Mouse (Mus musculus) erythroblast, embryonic 14.5 days (primary cell): ENCODE results near the gene Nlrp6. TPM values are rescaled to one million over a fixed set of nuclear protein-coding genes. Genes with fewer than 3 reads are reported as not detected.

Experiments used
- H3K27me3 ChIP-seq: 2 replicates; pipeline ENCODE4 v1.6.1; 2012; ENCODE audit warnings: inconsistent platforms; ENCODE audit not compliant: control insufficient read depth
- H3K36me3 ChIP-seq: 2 replicates; pipeline ENCODE4 v1.6.1; 2012; ENCODE audit warnings: mild to moderate bottlenecking, inconsistent platforms; ENCODE audit not compliant: control insufficient read depth
- H3K4me1 ChIP-seq: 2 replicates; pipeline ENCODE4 v1.6.1; 2012; ENCODE audit warnings: inconsistent platforms; ENCODE audit not compliant: control insufficient read depth
- H3K4me3 ChIP-seq: replicated peaks from 2 replicates; pipeline ENCODE3; 2012; ENCODE audit warnings: moderate library complexity, mild to moderate bottlenecking, inconsistent platforms
- H3K9me3 ChIP-seq: 2 replicates; pipeline ENCODE4 v1.6.1; 2012; ENCODE audit warnings: low read length, inconsistent platforms, mixed read lengths; ENCODE audit not compliant: control insufficient read depth
- GATA1 ChIP-seq: IDR thresholded peaks from 2 replicates; pipeline ENCODE4 v1.6.1; 2012; ENCODE audit warnings: low read length, inconsistent platforms, mixed read lengths
- TAL1 ChIP-seq: IDR thresholded peaks from 3 replicates; pipeline ENCODE4 v1.6.1; 2012; ENCODE audit warnings: low read length, inconsistent platforms, mixed read lengths
- polyA plus RNA-seq: library from polyadenylated mRNA; stranded (reverse); fragments of >175 nt; gene quantifications from 2 replicates; pipeline ENCODE4 v1.2.3, GENCODE M21; 2012

The Nlrp6 gene
- polyA plus RNA-seq, 1 experiment, result not detected

GRCm38 (mm10) chr7:140951765-140952164 is 31.1 kb downstream of the Nlrp6 start:
- TF ChIP-seq GATA1 (no peak), TAL1 (no peak)
- no peaks in the 10 kb centered on the region for H3K9me3 ChIP-seq

GRCm38 (mm10) chr7:140952441-140952840 is 31.7 kb downstream of the Nlrp6 start:
- TF ChIP-seq GATA1 (no peak), TAL1 (no peak)
- H3K27me3 ChIP-seq, result no peaks in the 10 kb centered on the region
- no peaks in the 10 kb centered on the region for H3K9me3 ChIP-seq
- peaks cover 26% of the 10 kb centered on the region; the same call in 1 of the 2 replicates for H3K36me3 ChIP-seq
- peaks cover 19% of the 10 kb centered on the region for H3K4me1 ChIP-seq
- H3K4me3 ChIP-seq, result no peak overlapping the region

More at GRCm38 (mm10) chr7:140951765-140952164, 31.1 kb downstream of the Nlrp6 start:
- H3K36me3 ChIP-seq, result peaks cover 29% of the 10 kb centered on the region; the same call in 1 of the 2 replicates
- no peak overlapping the region for H3K4me3 ChIP-seq
- no peaks in the 10 kb centered on the region for H3K27me3 ChIP-seq
- peaks cover 19% of the 10 kb centered on the region for H3K4me1 ChIP-seq

- H3K4me3 ChIP-seq, result no peak overlapping the region
- peaks cover 19% of the 10 kb centered on the region for H3K4me1 ChIP-seq
- no peaks in the 10 kb centered on the region for H3K27me3 ChIP-seq
- H3K9me3 ChIP-seq, result no peaks in the 10 kb centered on the region
- H3K36me3 ChIP-seq, result peaks cover 19% of the 10 kb centered on the region; the same call in 1 of the 2 replicates
- TF ChIP-seq GATA1 (no peak), TAL1 (no peak)
Observed at GRCm38 (mm10) chr7:140953133-140953532, 32.4 kb downstream of the Nlrp6 start.

GRCm38 (mm10) chr7:140953800-140954732 is 33.4 kb downstream of the Nlrp6 start:
- Histone ChIP-seq H3K4me1 (peaks cover 19% of the 10 kb centered on the region), H3K4me3 (peak overlapping the region; percentile 21), H3K9me3 (no peaks in the 10 kb centered on the region), H3K36me3 (peaks cover 11% of the 10 kb centered on the region; the same call in 1 of the 2 replicates), H3K27me3 (no peaks in the 10 kb centered on the region)
- no peak for TF ChIP-seq GATA1
- TF ChIP-seq TAL1, result no peak

GRCm38 (mm10) chr7:140954733-140955071 is 34.0 kb downstream of the Nlrp6 start:
- TF ChIP-seq GATA1, result no peak
- no peak for TF ChIP-seq TAL1

GRCm38 (mm10) chr7:140955342-140955741 is 34.6 kb downstream of the Nlrp6 start:
- no peak for TF ChIP-seq TAL1
- no peak for TF ChIP-seq GATA1
- Histone ChIP-seq H3K4me3 (peak overlapping the region; percentile 56), H3K9me3 (no peaks in the 10 kb centered on the region), H3K4me1 (peaks cover 19% of the 10 kb centered on the region), H3K27me3 (no peaks in the 10 kb centered on the region), H3K36me3 (peaks cover 6% of the 10 kb centered on the region; the same call in 1 of the 2 replicates)

More at GRCm38 (mm10) chr7:140954733-140955071, 34.0 kb downstream of the Nlrp6 start:
- no peaks in the 10 kb centered on the region for H3K9me3 ChIP-seq
- H3K4me1 ChIP-seq, result peaks cover 19% of the 10 kb centered on the region
- H3K4me3 ChIP-seq, result peak overlapping the region; percentile 21
- H3K27me3 ChIP-seq, result no peaks in the 10 kb centered on the region
- H3K36me3 ChIP-seq, result peaks cover 9% of the 10 kb centered on the region; the same call in 1 of the 2 replicates

GRCm38 (mm10) chr7:140955758-140956555 is 35.3 kb downstream of the Nlrp6 start, which contains the start of the genes Gm45717 and Ifitm2:
Gm45717 (minus strand) TSS chr7:140955937.
Ifitm2 (minus strand) TSS chr7:140955987.
- Histone ChIP-seq H3K27me3 (no peaks in the 10 kb centered on the region), H3K4me1 (peaks cover 19% of the 10 kb centered on the region), H3K4me3 (peak within 1 kb of the TSS; percentile 56), H3K9me3 (no peaks in the 10 kb centered on the region), H3K36me3 (peaks cover 6% of the 10 kb centered on the region; the same call in 1 of the 2 replicates)
- TF ChIP-seq TAL1 (no peak), GATA1 (no peak)

- Histone ChIP-seq H3K27me3 (no peaks in the 10 kb centered on the region), H3K9me3 (no peaks in the 10 kb centered on the region), H3K36me3 (peaks cover 6% of the 10 kb centered on the region; the same call in 1 of the 2 replicates), H3K4me1 (peaks cover 19% of the 10 kb centered on the region), H3K4me3 (no peak overlapping the region)
- TF ChIP-seq TAL1, result no peak
- no peak for TF ChIP-seq GATA1
Observed at GRCm38 (mm10) chr7:140956556-140956869, 35.8 kb downstream of the Nlrp6 start.
